Mouse (Mus musculus): ENCODE results near the gene Ccdc134.

DNA sequence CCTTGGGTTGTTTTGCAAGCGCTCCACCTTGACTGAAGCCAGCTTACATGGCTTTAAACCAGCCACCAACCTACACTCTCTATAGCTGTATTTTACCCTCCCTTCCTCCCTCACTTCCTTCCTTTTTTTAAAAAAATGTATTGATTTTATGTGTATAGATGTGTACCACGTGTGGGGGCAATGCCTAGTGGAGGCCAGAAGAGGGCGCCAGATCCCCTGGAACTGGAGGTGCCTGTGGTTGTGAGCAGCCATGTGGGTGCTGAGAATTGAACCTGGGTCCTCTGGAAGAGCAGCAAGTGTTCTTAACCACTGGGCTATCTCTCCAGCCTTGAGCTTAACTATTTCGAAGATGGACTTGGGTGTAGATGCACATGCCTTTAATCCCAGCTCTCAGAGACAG, 54.6 kb downstream of the Ccdc134 start:
- TF ChIP-seq POLR2A (IDR thresholded peaks at IDR 0.05; ENCODE audit: insufficient read length, low read depth) (no peak), MAX (IDR thresholded peaks at IDR 0.05; ENCODE audit: low read depth) (no peak), USF1 (IDR thresholded peaks at IDR 0.05; ENCODE audit: low read depth) (no peak), E2F4 (IDR thresholded peaks at IDR 0.05; ENCODE audit: insufficient read depth) (no peak)

Measured in myocyte (in vitro differentiated cells).